Mouse (Mus musculus) yolk sac, embryonic 10.5 days (tissue): ENCODE results near the gene Elmo1.

Source experiments
- DNase-seq: peaks from one replicate; pipeline ENCODE4 v3.0.0-alpha.2; 2017; ENCODE audit warnings: low spot score

Gene Elmo1

DNA sequence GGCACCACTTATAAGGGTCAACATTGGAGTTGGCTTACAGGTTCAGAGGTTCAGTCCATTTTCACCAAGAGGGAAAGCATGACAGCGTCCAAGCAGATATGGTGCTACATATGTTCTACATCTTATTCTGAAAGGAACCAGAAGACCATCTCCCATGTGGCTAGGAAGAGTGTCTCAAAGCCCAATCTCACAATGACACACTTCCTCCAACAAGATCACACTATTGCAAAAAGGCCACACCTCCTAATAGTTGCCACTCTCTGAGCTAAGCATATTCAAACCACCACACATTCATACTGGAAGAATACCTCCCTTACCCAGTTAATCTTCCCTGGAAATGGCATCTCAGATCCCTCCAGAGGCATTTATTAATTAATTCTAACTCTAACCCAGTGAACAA is 66.7 kb downstream of the Elmo1 start:
- no peak for DNase-seq

- no peak for DNase-seq
These were observed 67.1 kb downstream of the Elmo1 start for GRCm38 (mm10) chr13:20157529-20157928.

GRCm38 (mm10) chr13:20163339-20163954 is 73.1 kb downstream of the Elmo1 start:
- DNase-seq: peak; percentile 82

- DNase-seq: no peak
These were observed 74.4 kb downstream of the Elmo1 start for GRCm38 (mm10) chr13:20164837-20165236.

DNA sequence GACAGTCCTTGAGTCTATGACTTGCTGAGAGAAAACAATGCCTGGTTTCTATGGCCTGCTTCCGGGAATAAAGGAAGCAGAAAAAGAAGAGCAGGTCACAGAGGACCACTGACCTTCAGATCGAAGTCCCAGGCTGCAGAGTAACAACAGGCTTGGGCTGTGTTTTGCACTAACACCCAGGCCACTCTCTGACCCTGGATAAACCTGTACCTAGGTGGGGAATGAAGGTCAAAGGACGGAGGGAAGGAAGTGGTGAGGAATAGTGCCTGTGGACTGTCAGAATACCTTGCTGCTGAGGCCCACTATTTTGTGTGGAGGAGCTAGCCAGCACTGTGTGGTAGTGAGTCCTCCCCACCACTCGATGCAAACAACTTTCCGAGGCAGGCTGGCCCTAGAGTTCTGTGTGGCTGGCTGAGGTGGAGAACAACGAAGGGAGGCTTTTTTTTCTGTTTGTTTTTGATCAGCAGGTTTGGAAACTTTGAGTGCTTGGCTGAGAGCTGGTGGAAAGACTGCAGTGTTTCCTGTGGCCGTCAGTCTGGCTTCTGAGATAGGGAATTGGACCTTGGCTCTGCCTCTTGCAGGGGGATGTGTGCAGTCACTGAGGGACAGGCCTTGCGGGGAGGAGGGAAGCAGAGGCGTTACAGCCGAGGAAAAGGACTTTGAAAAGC is 83.7 kb downstream of the Elmo1 start:
- peak; percentile 84 for DNase-seq

GRCm38 (mm10) chr13:20174655-20175280 is 84.4 kb downstream of the Elmo1 start:
- DNase-seq: no peak

- DNase-seq: no peak
These were observed 90.3 kb downstream of the Elmo1 start for GRCm38 (mm10) chr13:20180738-20181137.

DNA sequence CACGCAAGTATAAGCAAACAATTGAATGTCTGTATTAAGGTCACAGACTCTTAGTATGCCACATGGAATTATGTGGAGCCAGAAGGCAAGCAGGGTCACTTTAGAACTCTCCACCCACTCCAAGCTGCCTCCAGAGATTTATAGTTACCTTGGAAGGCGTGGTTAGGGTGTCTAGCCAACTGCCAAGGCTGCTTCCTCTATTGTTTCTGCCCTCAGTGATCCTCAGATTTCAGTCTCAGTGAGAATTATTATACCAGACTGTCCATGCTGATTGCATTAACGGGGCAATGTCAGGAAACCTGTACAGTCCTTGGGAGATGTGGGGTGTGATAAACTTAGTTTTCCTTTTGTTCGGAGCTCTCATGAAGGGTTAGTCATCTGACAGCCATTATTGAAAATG is 90.9 kb downstream of the Elmo1 start:
- no peak for DNase-seq

- DNase-seq: no peak
These were observed 91.9 kb downstream of the Elmo1 start for GRCm38 (mm10) chr13:20182239-20182825.

GRCm38 (mm10) chr13:20183512-20184238 is 93.3 kb downstream of the Elmo1 start:
- DNase-seq: no peak

DNA sequence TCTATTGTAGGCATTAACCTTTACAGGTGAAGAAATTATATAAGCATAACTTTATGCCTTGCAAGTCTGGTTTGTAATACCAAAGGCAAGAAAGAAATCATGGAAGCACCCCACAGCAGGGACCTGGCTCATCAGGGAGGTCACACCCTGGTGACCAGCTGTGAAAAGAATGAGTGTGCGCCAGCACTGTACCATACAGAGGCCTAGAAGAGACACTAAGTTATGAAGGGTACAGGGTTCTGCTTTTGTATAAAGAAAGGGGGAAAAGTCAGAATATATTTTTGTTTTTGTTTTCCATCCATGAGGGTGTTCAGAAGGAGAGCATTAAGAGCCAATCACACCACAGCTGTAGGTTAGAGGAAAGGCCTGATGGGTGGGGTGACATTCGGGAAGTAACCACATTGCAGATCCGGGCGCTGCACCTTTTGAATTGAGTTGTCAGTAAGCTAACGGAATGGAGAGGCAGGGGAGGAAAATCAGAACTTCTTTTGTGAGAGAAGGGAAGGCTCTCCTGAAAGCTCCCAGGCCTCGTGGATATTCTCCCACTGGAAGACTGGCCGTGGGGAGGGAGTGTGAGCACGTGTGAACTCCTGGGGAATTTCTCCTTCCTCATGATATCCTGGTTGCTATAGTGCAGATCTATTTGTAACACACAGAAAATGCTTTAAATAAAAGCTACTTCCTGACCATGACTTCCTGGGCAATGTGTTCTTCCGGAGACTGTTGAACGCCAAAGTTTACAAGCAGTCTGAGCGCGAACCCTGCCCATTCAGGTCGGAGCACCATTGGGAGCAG is 94.0 kb downstream of the Elmo1 start:
- DNase-seq: no peak

GRCm38 (mm10) chr13:20185034-20185846 is 94.8 kb downstream of the Elmo1 start:
- no peak for DNase-seq

GRCm38 (mm10) chr13:20185847-20186213 is 95.4 kb downstream of the Elmo1 start:
- no peak for DNase-seq

- no peak for DNase-seq
These were observed 97.3 kb downstream of the Elmo1 start for GRCm38 (mm10) chr13:20187647-20188046.

GRCm38 (mm10) chr13:20192009-20192584 is 101.7 kb downstream of the Elmo1 start:
- no peak for DNase-seq

GRCm38 (mm10) chr13:20200582-20200981 is 110.2 kb downstream of the Elmo1 start:
- no peak for DNase-seq

DNA sequence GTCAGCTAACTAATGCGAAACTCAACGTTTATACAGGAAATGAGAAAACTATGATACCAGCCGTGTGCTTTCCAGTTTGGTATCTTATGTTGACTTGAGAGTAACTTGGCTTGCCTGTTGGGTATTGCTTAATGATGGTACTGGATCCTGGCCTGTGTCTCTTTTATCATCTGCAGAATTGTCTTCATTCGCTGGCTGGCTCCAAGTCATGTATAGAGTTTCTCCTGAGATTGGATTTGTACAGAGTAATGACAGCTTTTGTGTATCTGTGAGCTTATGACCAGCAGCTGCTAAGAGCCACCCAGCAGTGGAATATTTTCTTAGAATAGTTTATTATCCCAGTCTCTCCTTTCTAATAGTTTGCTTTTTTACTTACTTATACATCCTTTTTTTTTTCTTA is 112.2 kb downstream of the Elmo1 start:
- DNase-seq: no peak

GRCm38 (mm10) chr13:20204165-20204564 is 113.8 kb downstream of the Elmo1 start:
- DNase-seq: no peak

GRCm38 (mm10) chr13:20205007-20205745 is 114.8 kb downstream of the Elmo1 start:
- DNase-seq: no peak

GRCm38 (mm10) chr13:20205746-20206145 is 115.3 kb downstream of the Elmo1 start:
- no peak for DNase-seq
